Mouse (Mus musculus) thymus, adult 18-20 months (tissue): ENCODE measurements at regions not wholly inside any gene's neighbourhood (a gene's known extent, or its start where the extent isn't known, plus 50 kb on each side); places are given as distances from the start of the nearest gene placed in this dataset.
"Not testable (repeated sequence)": the region's sequence is repeated elsewhere in the genome, so short reads cannot be mapped to it uniquely, and the experiment has no call there.

Source experiments
- DNase-seq, 2 experiments: peaks; one replicate each; pipeline ENCODE4 v3.0.0; 2022; ENCODE audit warnings: mixed read lengths in 2 of 2

DNA sequence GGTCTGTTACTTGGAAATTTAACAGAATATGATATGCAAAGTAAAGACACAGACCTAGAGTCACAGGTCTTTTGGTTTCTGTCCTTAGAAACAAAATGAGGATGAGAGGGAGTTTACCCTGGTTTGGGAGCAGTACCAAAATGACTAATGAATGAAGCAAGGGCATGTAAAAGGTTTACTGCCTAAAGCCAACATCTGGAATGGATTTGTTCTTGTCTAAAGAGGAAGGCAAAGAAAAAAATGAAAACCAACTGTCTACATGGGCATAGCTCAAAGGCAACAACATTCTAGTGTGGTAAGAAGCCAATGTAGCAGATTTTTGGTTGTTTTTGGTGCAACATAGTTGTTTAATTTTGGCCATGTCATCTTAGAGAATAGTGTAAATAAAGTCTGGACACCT is 203.5 kb upstream of the Diaph2 start:
- DNase-seq, result no peak

DNA sequence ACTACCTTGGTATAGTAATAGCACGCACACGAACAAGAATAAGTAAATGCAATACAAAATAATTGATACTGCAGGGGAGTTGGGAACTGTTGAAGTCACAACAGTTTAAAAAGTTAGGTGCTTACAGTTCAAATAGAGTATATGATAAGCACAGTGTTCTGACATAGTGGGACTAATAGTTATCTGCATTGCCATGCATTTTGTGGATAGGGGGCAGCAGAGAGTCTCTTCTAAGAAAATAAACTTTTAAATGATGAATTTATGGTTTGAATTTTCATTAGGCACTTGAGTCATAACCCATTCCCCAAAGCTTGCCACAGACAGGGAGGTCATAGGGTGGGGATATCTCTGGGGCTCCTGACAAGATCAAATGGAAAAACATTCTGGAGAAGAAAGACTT is 201.9 kb upstream of the Diaph2 start:
- DNase-seq, result no peak

- no peak for DNase-seq
Measured at GRCm38 (mm10) chrX:129556001-129556400, 193.5 kb upstream of the Diaph2 start.

GRCm38 (mm10) chrX:129599491-129599890 is 150.1 kb upstream of the Diaph2 start:
- no peak for DNase-seq

DNA sequence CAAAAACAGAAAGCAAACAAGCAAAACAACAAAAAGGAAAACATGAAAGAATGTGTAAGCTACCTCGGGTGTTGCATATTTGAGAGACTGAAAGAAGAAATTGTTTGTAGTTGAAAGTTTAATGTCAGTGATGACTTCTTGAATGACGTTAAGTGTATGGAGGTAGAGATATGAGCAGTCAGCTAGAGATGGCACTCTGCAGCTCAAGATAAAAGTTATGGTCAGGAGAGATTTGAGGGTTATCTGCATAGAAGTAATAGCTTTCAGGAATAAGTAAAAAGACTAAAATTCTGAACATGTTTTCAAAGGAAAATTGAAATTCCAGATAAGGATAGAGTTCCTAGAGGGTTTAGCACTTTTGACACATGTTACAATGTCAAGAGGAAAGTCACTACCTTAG is 141.7 kb upstream of the Diaph2 start:
- DNase-seq, result no peak

- DNase-seq, result not testable (repeated sequence)
Measured at GRCm38 (mm10) chrX:129611500-129611899, 138.0 kb upstream of the Diaph2 start.

DNA sequence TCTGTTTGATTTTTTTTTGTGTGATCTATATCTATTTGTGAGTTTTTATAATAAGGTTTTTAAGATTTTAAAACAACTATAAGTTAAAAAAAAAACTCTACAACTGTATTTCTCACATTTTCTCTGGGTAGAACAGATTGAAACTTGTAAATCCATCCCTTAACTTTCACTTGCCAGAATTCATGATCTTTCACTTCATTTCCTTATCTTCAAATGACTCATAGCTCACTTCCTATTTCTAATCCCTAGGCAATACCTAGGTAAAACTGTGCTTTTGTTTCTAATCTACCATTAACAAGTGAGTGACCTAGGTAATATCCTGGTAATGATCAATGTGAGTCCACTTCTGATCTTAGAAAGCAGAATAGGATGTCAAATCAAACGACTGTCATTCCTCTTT is 112.5 kb upstream of the Diaph2 start:
- DNase-seq, result no peak

DNA sequence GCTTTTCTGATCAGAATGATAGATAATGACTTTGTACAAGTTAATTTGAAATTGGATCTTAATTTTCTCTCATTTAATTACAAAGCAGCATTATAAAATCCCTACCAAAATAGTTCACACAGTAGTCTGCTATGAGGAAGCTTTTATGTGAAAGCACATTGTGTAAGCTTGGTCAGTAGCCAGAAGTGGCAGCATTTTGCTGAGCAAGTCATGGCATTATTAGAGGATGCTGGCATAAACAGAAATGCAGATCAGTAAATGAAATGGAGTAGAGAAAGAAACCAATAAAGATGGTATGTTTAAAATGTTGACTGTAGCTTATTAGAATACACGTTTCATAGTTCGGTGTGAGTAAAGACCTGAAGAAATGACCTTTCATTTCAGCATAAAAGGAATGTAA is 104.4 kb upstream of the Diaph2 start:
- no peak for DNase-seq

DNA sequence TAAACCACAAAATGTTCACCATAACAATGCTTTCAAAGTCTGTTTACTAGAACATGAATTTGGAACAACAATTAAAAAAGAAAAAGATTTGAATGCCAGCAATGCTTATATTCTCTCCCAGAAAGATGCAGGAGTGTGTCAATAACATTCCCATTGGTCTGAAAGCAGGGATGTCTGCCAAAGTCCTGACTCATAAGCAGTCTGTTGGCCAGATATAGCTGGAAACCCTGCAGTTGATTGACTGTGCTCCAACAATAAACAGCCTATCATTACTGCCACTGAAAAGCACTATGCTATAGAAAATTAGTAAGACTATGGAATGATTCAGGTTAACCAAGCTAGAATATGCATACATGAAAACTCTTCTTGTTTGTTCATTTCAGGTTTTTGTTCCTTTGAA is 92.6 kb upstream of the Diaph2 start:
- DNase-seq, result no peak

DNA sequence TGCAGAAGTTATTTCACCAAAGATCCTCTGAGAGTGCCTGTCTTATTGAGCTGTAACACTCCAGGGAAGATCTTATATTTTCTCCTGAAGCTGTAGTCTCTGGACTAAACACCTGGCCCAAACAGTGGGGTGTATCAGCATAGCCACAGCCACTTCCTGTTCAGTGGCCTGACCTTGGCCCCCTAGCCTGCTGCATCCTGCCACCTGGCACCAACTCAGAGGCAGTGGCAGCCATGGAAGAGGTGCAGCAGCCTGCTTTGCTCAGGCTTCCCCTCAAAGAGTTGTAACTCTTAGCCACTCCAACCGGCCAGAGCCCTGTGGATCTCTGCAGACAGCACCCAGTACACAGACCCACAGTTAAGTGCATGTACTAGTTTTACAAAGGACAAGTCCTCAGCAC is 58.9 kb upstream of the Diaph2 start:
- peak; percentile 24 to 40 for DNase-seq
